Mouse (Mus musculus): ENCODE measurements around the gene Slc45a2. TPM values are rescaled to one million over a fixed set of nuclear protein-coding genes. Genes with fewer than 3 reads are reported as not detected.

Slc45a2 gene
- polyA plus RNA-seq, 1 experiment from 2014 or later: not detected

DNA sequence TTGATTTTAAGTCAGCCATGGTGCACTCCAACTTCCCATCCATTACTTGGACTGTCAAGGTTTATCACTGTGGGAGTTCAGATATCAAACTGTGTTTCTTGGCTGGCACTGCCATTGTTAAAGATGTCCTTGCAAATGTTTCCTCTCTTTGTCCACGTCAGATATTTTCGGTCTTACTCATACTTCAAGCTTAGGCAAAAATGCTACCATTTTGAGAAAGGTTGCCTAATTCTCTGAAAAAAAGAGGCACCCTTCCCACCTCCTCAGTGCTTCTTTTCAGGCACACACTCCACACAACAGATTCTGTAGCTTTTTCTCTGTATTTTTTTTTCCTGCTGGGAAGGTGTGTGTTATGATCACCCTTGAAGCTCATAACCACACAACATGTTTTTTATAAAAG is 40.7 kb downstream of the Slc45a2 start:
- Histone ChIP-seq H3K4me2 (no peak overlapping the region), H3K27ac (replicated peaks) (no peak overlapping the region), H3K9me3 (replicated peaks) (no peaks in the 10 kb centered on the region), H3K4me1 (peaks cover 22% of the 10 kb centered on the region), H3K4me3 (replicated peaks) (no peak overlapping the region), H3K9ac (replicated peaks) (no peak overlapping the region), H3K27me3 (replicated peaks) (peaks cover 22% of the 10 kb centered on the region), H3K36me3 (no peaks in the 10 kb centered on the region)
- ATAC-seq (ENCODE audit: low FRiP score): no peak
- 89% methylated on average over 2 of the region's 2 CpGs for WGBS

DNA sequence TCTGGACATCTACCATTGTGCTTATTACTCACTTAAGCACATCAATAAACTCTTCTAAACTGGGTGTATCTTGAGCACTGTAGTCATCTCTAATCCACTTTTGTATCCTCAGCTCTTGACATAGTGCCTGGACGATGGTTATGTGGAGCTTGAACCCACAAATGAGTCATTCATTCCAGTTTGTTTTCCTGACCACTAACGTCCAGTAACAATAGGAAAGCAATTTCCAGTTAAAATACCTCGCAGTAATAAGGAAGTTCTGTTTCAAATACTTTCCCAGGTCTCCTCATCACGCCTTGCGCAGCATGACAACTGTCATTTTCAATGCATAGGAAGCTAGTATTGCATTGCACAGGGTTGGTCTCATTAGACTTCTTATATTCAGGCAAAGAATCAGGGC is 42.3 kb downstream of the Slc45a2 start:
- no peaks in the 10 kb centered on the region for H3K9me3 ChIP-seq (replicated peaks)
- 89% methylated on average over 5 of the region's 5 CpGs for WGBS
- H3K4me2 ChIP-seq: no peak overlapping the region
- no peak overlapping the region for H3K9ac ChIP-seq (replicated peaks)
- no peak overlapping the region for H3K27ac ChIP-seq (replicated peaks)
- no peak overlapping the region for H3K4me3 ChIP-seq (replicated peaks)
- H3K27me3 ChIP-seq (replicated peaks): peaks cover 6% of the 10 kb centered on the region
- peaks cover 6% of the 10 kb centered on the region for H3K4me1 ChIP-seq
- H3K36me3 ChIP-seq: no peaks in the 10 kb centered on the region
- ATAC-seq (ENCODE audit: low FRiP score): no peak

DNA sequence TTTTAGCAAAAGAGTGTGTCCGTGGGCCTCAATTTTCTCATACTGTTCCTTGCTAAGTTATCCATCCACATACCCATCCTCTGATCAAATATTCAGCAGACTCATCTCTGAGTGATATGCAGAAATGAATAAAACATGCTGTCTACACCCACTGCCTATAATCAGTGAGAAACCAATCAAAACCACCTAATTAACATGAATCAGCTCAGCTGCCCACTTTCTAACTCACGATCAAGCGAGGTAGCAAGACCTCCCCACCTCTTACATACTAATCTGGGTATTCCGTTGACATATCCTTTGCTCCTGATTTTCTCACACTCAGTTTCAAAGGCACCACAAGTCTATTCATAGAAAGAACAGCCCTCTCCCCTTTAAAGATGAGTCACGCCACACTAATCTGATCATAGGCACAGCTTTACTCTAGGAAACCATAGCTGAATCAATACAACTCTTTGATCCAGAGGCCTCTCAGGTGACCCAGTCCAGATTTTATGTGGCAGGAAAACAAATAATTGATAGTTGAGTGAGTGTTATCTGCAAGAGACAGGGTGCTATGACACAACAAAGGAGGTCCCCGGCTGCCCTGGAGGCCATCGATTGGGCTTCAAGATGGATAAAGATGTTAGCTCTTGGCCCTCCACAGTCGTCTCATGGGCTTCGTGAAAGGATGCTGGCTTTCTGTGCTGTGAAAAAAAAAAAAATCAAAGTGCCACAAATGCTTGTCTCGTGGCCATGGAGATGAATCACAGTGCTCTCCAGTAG is 53.3 kb downstream of the Slc45a2 start:
- Histone ChIP-seq H3K36me3 (no peaks in the 10 kb centered on the region), H3K27me3 (replicated peaks) (no peaks in the 10 kb centered on the region), H3K4me3 (replicated peaks) (no peak overlapping the region), H3K9ac (replicated peaks) (no peak overlapping the region), H3K4me2 (no peak overlapping the region), H3K9me3 (replicated peaks) (no peaks in the 10 kb centered on the region), H3K4me1 (no peaks in the 10 kb centered on the region), H3K27ac (replicated peaks) (no peak overlapping the region)
- 65% methylated on average over 10 of the region's 10 CpGs for WGBS
- no peak for ATAC-seq (ENCODE audit: low FRiP score)

DNA sequence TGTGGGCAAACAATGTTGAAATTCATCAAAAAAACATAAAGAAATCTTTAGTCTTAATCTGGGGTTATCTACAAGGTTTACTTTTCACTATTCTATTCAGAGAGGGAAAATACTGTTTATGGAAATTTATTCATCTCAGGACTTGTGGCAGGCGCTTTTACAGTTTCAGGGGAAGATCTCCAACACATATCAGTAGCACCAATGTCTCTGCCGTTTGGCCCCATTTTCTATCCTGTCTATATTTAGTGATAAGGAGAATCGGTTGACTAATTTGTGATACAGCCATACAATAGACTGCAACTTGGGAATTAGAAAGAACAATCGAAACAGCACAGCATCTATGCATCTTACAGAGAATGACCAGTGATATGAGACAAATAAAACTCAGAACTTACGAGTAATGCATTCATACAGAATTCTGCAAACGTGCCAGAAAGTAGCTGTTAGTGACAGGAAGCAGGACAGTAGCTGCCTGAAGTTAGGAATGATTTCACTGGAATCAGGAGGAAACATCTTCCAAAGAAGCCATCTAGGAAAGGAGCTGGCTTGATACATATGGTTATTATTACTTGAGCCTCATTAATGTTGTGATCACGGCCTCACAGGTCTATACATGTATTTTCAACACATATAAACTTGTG is 54.0 kb downstream of the Slc45a2 start:
- Histone ChIP-seq H3K27me3 (replicated peaks) (no peaks in the 10 kb centered on the region), H3K4me1 (no peaks in the 10 kb centered on the region), H3K4me3 (replicated peaks) (no peak overlapping the region), H3K27ac (replicated peaks) (no peak overlapping the region), H3K9ac (replicated peaks) (no peak overlapping the region), H3K36me3 (no peaks in the 10 kb centered on the region), H3K9me3 (replicated peaks) (no peaks in the 10 kb centered on the region), H3K4me2 (no peak overlapping the region)
- 82% methylated on average over 7 of the region's 7 CpGs for WGBS
- ATAC-seq (ENCODE audit: low FRiP score): no peak

DNA sequence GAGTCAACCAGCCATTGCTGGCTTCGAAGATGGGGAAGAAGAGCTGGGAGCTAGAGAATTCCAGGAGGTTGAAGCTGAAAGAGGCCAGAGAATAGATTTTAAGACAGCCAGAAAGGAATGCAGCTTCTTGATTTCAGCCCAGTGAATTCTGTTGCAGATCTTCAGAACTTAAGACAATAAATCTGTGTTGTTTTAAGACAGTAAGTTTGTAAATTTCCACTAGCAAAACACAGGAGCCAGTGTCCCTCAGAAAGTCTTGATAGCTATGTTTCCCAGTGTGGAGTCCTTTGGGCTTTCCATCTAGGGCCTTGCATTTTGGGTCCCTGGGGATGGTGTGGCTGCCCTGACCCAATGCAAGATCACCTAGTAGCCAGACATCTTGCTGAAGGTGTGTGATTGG is 62.4 kb downstream of the Slc45a2 start:
- Histone ChIP-seq H3K4me2 (no peak overlapping the region), H3K4me3 (replicated peaks) (no peak overlapping the region), H3K27me3 (replicated peaks) (no peaks in the 10 kb centered on the region), H3K4me1 (peaks cover 27% of the 10 kb centered on the region), H3K9ac (replicated peaks) (no peak overlapping the region), H3K27ac (replicated peaks) (no peak overlapping the region), H3K9me3 (replicated peaks) (no peaks in the 10 kb centered on the region), H3K36me3 (no peaks in the 10 kb centered on the region)
- 89% methylated on average over 1 of the region's 1 CpGs for WGBS
- no peak for ATAC-seq (ENCODE audit: low FRiP score)

DNA sequence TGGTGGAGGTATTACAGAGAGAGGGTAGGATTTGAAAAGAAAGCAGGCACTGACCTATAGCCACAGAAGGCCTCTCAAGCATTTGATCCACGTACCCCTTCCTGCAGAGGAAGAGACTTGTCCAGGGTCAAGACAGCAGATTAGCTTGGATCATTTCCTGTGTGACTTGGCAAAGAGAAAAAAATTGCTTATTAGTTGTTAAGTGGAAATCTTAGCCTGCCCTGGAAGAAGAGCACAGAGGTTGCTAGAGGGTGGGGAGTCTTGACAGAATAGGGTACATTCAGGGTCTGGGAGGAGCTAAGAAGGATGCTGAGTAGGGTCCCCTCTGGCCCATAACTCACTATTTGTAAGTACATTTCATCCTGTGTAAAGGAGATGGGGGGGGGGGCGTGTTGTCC is 63.6 kb downstream of the Slc45a2 start:
- 24% methylated on average over 2 of the region's 2 CpGs for WGBS
- no peak for ATAC-seq (ENCODE audit: low FRiP score)
- no peaks in the 10 kb centered on the region for H3K9me3 ChIP-seq (replicated peaks)
- peaks cover 27% of the 10 kb centered on the region for H3K4me1 ChIP-seq
- no peaks in the 10 kb centered on the region for H3K27me3 ChIP-seq (replicated peaks)
- H3K9ac ChIP-seq (replicated peaks): no peak overlapping the region
- peak overlapping the region; percentile 57; the same call in 1 of the 2 replicates for H3K4me2 ChIP-seq
- no peak overlapping the region for H3K4me3 ChIP-seq (replicated peaks)
- peak overlapping the region; percentile 81 for H3K27ac ChIP-seq (replicated peaks)
- no peaks in the 10 kb centered on the region for H3K36me3 ChIP-seq

DNA sequence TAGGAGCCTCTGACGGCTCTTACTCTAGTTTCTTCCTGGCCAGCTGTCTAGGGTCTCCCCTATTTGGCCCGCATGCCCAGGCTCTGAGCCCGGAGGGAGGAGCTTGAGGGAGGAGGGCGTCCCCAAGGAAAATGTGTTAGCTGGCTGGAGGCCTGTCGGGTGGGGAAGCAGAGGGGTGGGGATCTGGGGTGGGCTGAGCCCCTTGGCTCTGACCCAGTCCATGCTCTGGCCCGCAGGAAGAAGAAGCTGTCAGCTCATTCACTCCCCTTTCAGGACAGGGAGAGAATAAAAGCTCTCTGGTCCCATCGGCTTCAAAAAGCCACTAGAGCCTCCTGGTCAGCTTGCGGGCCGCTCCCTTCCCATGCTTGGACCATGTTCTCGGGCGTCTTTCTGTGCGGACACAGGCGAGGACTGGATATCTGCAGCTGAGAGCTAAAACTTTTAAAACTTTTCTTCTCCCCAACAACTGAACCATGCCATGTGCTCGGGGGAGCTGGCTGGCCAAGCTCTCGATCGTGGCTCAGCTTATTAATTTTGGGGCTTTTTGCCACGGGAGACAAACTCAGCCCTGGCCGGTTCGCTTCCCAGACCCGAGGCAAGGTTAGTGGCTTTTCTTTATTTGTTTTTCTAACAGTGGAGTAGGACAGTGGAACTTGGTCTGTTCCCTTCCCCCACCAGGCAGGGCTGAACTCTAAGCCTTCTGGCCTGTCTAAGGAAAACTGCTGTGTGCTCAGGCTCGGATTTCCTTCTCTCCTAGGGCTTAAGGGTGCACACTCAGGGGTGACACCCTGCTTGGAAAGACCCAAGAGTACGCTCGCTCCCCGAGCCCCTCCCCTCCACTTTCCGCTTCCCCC is 64.3 kb downstream of the Slc45a2 start, which contains the start of gene Adamts12:
Gene Adamts12, plus strand, starts transcription at position 233 of the 854 bp plus-strand sequence.
- H3K9ac ChIP-seq (replicated peaks): peak within 1 kb of the TSS; percentile 42
- peak within 1 kb of the TSS; percentile 37 for H3K4me3 ChIP-seq (replicated peaks)
- H3K27ac ChIP-seq (replicated peaks): peak within 1 kb of the TSS; percentile 81
- peak; percentile 85 for ATAC-seq (ENCODE audit: low FRiP score)
- H3K9me3 ChIP-seq (replicated peaks): no peaks in the 10 kb centered on the region
- H3K4me1 ChIP-seq: peaks cover 27% of the 10 kb centered on the region
- no peaks in the 10 kb centered on the region for H3K36me3 ChIP-seq
- WGBS: 2% methylated on average over 25 of the region's 25 CpGs
- H3K27me3 ChIP-seq (replicated peaks): no peaks in the 10 kb centered on the region
- peak within 1 kb of the TSS; percentile 57 for H3K4me2 ChIP-seq

DNA sequence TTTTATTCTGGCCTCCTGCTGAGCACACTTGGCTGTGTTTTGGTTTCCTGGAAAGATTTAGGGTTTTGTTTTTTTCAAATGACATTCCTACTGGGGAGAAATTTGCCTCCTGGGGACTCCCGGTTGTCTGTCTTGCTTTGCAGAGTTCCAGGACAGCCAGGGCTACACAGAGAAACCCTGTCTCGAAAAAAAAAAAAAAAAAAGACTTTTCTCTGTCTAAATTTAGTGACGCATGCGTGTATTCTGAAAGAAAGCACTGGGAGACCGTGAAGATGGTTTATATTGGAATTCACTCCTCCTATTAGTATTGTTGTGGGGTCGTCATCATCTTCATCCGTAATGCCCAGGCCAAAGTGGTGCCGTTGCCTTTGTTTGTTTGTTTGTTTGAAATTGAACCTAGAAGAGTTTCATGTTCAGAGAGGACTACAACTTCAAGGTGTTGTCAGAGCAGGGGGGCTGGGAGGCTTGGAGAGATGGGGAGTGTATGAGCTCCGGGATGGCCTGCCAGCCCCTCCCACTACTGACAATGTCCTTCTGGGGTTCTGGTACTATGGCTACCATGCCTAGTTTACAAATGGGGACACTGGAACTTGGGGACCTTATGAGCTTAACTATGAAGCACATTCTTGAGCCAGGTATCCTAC is 65.1 kb downstream of the Slc45a2 start:
- peak overlapping the region; percentile 42 for H3K9ac ChIP-seq (replicated peaks)
- 3% methylated on average over 9 of the region's 9 CpGs for WGBS
- no peaks in the 10 kb centered on the region for H3K27me3 ChIP-seq (replicated peaks)
- peaks cover 27% of the 10 kb centered on the region for H3K4me1 ChIP-seq
- peak; percentile 22; the same call in 1 of the 2 replicates for ATAC-seq (ENCODE audit: low FRiP score)
- no peaks in the 10 kb centered on the region for H3K9me3 ChIP-seq (replicated peaks)
- peak overlapping the region; percentile 57 for H3K4me2 ChIP-seq
- peak overlapping the region; percentile 37 for H3K4me3 ChIP-seq (replicated peaks)
- no peaks in the 10 kb centered on the region for H3K36me3 ChIP-seq
- peak overlapping the region; percentile 81 for H3K27ac ChIP-seq (replicated peaks)

DNA sequence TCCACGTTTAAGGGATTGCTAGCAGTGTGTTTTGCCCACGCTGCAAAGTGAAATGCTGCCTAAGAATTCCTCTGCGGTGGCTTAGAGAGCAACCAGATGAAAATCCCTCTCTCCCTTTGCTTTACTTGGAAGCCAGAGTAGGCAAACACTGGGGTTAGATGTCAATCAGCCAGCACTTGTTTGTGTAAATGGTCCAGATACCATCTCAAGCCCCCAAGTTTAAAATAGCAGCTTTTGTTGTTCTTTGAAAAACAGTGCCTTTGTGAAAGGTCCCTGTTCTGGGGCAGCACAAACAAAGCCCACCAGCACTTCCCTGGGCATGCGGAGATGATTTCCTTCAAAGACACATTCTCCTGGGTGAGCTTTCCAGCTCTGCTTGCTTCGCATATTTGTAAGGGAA is 65.8 kb downstream of the Slc45a2 start:
- no peaks in the 10 kb centered on the region for H3K36me3 ChIP-seq
- H3K4me1 ChIP-seq: peaks cover 27% of the 10 kb centered on the region
- no peak overlapping the region; the same call in 1 of the 2 replicates for H3K9ac ChIP-seq (replicated peaks)
- peak overlapping the region; percentile 57 for H3K4me2 ChIP-seq
- peak overlapping the region; percentile 37 for H3K4me3 ChIP-seq (replicated peaks)
- no peak for ATAC-seq (ENCODE audit: low FRiP score)
- peak overlapping the region; percentile 81 for H3K27ac ChIP-seq (replicated peaks)
- H3K9me3 ChIP-seq (replicated peaks): no peaks in the 10 kb centered on the region
- no peaks in the 10 kb centered on the region for H3K27me3 ChIP-seq (replicated peaks)
- 16% methylated on average over 5 of the region's 5 CpGs for WGBS

DNA sequence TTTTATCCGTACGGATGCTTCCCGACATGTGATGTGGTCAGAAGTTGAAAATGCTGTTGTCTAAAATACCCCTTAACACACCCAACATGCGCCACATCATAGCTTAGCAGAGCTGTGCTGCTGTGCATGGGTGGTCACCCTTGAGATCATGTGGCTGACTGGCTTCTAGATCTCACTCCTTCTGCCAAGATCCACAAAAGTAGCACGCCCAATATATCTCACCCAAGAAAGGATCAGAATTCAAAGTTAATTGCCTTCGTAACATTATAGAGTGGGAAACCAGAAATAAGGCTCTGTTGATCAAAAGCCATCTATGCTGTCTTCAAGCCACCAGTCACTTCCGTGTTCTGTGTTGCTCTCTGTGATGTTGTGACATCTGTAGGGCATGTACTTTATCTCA is 67.4 kb downstream of the Slc45a2 start:
- no peaks in the 10 kb centered on the region for H3K27me3 ChIP-seq (replicated peaks)
- H3K27ac ChIP-seq (replicated peaks): no peak overlapping the region
- peaks cover 27% of the 10 kb centered on the region for H3K4me1 ChIP-seq
- H3K36me3 ChIP-seq: no peaks in the 10 kb centered on the region
- H3K4me2 ChIP-seq: no peak overlapping the region
- WGBS: 92% methylated on average over 7 of the region's 7 CpGs
- no peaks in the 10 kb centered on the region for H3K9me3 ChIP-seq (replicated peaks)
- ATAC-seq (ENCODE audit: low FRiP score): no peak
- H3K9ac ChIP-seq (replicated peaks): no peak overlapping the region
- no peak overlapping the region for H3K4me3 ChIP-seq (replicated peaks)

DNA sequence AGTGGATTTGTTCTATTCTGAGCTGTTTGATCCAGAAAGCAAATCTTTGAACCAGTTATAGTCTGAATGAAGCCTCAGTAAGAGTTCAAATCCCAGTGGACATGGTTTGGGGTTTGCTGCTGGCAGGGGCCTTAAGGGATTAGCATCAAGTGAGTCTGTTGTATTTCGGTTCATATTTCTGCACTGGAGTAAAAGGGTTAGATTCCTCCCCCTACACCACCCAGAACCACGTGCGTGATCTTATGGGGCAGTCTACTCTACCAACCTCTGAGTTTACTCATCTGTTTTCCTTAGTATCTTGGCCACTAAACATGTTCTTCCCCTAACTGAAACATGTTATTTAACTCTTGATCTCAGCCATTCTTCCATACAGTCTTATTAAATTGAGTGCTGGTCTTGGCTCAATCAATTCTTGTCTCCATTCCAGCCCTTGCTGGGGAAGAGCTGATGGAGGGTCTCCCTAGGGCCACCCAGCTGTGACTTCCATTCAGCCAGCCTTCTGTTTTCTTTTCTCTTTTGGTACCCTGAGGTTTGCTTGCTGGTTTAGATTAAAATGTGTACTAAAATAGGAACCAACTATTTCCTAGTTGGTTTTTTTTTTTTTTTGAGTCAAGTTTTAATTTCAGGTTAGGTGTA is 75.3 kb downstream of the Slc45a2 start:
- Histone ChIP-seq H3K9ac (replicated peaks) (no peak overlapping the region), H3K4me2 (no peak overlapping the region), H3K4me3 (replicated peaks) (no peak overlapping the region), H3K27me3 (replicated peaks) (no peaks in the 10 kb centered on the region), H3K4me1 (peaks cover 4% of the 10 kb centered on the region; the same call in 1 of the 2 replicates), H3K27ac (replicated peaks) (no peak overlapping the region), H3K9me3 (replicated peaks) (no peaks in the 10 kb centered on the region), H3K36me3 (no peaks in the 10 kb centered on the region)
- WGBS: 88% methylated on average over 3 of the region's 3 CpGs
- no peak for ATAC-seq (ENCODE audit: low FRiP score)
